Mouse (Mus musculus) liver, adult 2 months (tissue): ENCODE data around the gene Atp5j2.

Experiments used
- CTCF ChIP-seq: fragments of 200-500 bp; IDR thresholded peaks from 2 replicates; pipeline ENCODE4 v1.5.1; 2011; ENCODE audit warnings: low read depth, low read length, control low read depth
- POLR2A ChIP-seq: fragments of 200-500 bp; IDR thresholded peaks from 2 replicates; pipeline ENCODE4 v1.6.1; 2011; ENCODE audit warnings: low read length, control low read depth; ENCODE audit not compliant: insufficient read depth; ENCODE audit errors: extremely low read depth

- TF ChIP-seq CTCF = no peak
- no peak for TF ChIP-seq POLR2A
Measured at GRCm38 (mm10) chr5:145191962-145192361, at the start of gene Atp5j2.
